Mouse (Mus musculus) E14TG2a.4 (cell line): ENCODE results near the gene F3.
"Not testable (repeated sequence)": the region's sequence is repeated elsewhere in the genome, so short reads cannot be mapped to it uniquely, and the experiment has no call there.

Experiments used
- H3K27me3 ChIP-seq: 2 replicates; pipeline ENCODE4 v1.6.1; 2014; ENCODE audit warnings: low read length, control low read depth; ENCODE audit not compliant: insufficient read depth
- H3K36me3 ChIP-seq: 2 replicates; pipeline ENCODE4 v1.6.1; 2014; ENCODE audit warnings: low read length, control low read depth; ENCODE audit not compliant: insufficient read depth
- H3K4me1 ChIP-seq: replicated peaks from 2 replicates; pipeline ENCODE4 v1.6.1; 2014; ENCODE audit warnings: low read depth, low read length, control low read depth
- H3K4me3 ChIP-seq: replicated peaks from 2 replicates; pipeline ENCODE4 v1.5.1; 2014; ENCODE audit warnings: mild to moderate bottlenecking, low read length
- H3K9me3 ChIP-seq: 2 replicates; pipeline ENCODE4 v1.6.1; 2014; ENCODE audit warnings: low read length, control low read depth
- CTCF ChIP-seq: conservative IDR thresholded peaks from 2 replicates; pipeline ENCODE4 v1.5.1; 2014; ENCODE audit warnings: low read length
- NANOG ChIP-seq: IDR thresholded peaks from 2 replicates; pipeline ENCODE4 v1.6.1; 2014; ENCODE audit warnings: borderline replicate concordance, low read length, mixed read lengths
- POU5F1 ChIP-seq: IDR thresholded peaks from 2 replicates; pipeline ENCODE4 v1.6.1; 2014; ENCODE audit warnings: low read length, borderline replicate concordance

Gene F3

GRCm38 (mm10) chr3:121738742-121739342, 15.5 kb downstream of the F3 start:
- no peaks in the 10 kb centered on the region for H3K27me3 ChIP-seq

GRCm38 (mm10) chr3:121739489-121740213, 16.3 kb downstream of the F3 start:
- H3K4me1 ChIP-seq, result peaks cover 61% of the 10 kb centered on the region

More at GRCm38 (mm10) chr3:121738742-121739342, 15.5 kb downstream of the F3 start:
- H3K36me3 ChIP-seq, result no peaks in the 10 kb centered on the region
- H3K9me3 ChIP-seq, result no peaks in the 10 kb centered on the region
- peaks cover 68% of the 10 kb centered on the region for H3K4me1 ChIP-seq
- TF ChIP-seq CTCF, result no peak
- TF ChIP-seq POU5F1, result no peak
- TF ChIP-seq NANOG, result no peak
- H3K4me3 ChIP-seq, result no peak overlapping the region

GRCm38 (mm10) chr3:121741186-121741848, 18.0 kb downstream of the F3 start:
- not testable (repeated sequence) for H3K9me3 ChIP-seq, H3K36me3 ChIP-seq, H3K27me3 ChIP-seq
- H3K4me1 ChIP-seq, result peaks cover 50% of the 10 kb centered on the region
- H3K4me3 ChIP-seq, result peak overlapping the region; percentile 66

More at GRCm38 (mm10) chr3:121739489-121740213, 16.3 kb downstream of the F3 start:
- no peaks in the 10 kb centered on the region for H3K27me3 ChIP-seq
- no peaks in the 10 kb centered on the region for H3K36me3 ChIP-seq
- TF ChIP-seq POU5F1 (no peak), NANOG (no peak), CTCF (no peak)
- H3K4me3 ChIP-seq, result no peak overlapping the region
- no peaks in the 10 kb centered on the region for H3K9me3 ChIP-seq

- H3K27me3 ChIP-seq, H3K4me1 ChIP-seq: not testable (repeated sequence)
Observed at GRCm38 (mm10) chr3:121754319-121755090, 31.2 kb downstream of the F3 start.

GRCm38 (mm10) chr3:121755152-121755551, 31.8 kb downstream of the F3 start:
- Histone ChIP-seq H3K36me3 (peaks cover 15% of the 10 kb centered on the region), H3K27me3 (no peaks in the 10 kb centered on the region), H3K9me3 (peaks cover 12% of the 10 kb centered on the region), H3K4me1 (0 out of 2 replicates have a peak, but pooled peaks cover 3% of the 10 kb centered on the region), H3K4me3 (no peak overlapping the region)
- TF ChIP-seq POU5F1 (no peak), NANOG (no peak), CTCF (no peak)

More at GRCm38 (mm10) chr3:121754319-121755090, 31.2 kb downstream of the F3 start:
- Histone ChIP-seq H3K9me3 (peaks cover 12% of the 10 kb centered on the region), H3K36me3 (peaks cover 12% of the 10 kb centered on the region)
- H3K4me3 ChIP-seq, result not testable (repeated sequence)

- Histone ChIP-seq H3K4me3 (no peak overlapping the region), H3K9me3 (peaks cover 12% of the 10 kb centered on the region)
- TF ChIP-seq NANOG (no peak), CTCF (no peak), POU5F1 (no peak)
Observed at GRCm38 (mm10) chr3:121758373-121758772, 35.0 kb downstream of the F3 start.

GRCm38 (mm10) chr3:121762056-121762852, 38.9 kb downstream of the F3 start:
- Histone ChIP-seq H3K4me1 (0 out of 2 replicates have a peak, but pooled peaks cover 3% of the 10 kb centered on the region), H3K36me3 (peaks cover 52% of the 10 kb centered on the region), H3K27me3 (no peaks in the 10 kb centered on the region), H3K4me3 (no peak overlapping the region), H3K9me3 (no peaks in the 10 kb centered on the region)
- TF ChIP-seq NANOG (no peak), CTCF (peak; percentile 39; the same call in 1 of the 2 replicates)

More at GRCm38 (mm10) chr3:121758373-121758772, 35.0 kb downstream of the F3 start:
- H3K36me3 ChIP-seq, result peaks cover 23% of the 10 kb centered on the region
- no peaks in the 10 kb centered on the region for H3K27me3 ChIP-seq
- H3K4me1 ChIP-seq, result 0 out of 2 replicates have a peak, but pooled peaks cover 3% of the 10 kb centered on the region

GRCm38 (mm10) chr3:121766048-121766447, 42.7 kb downstream of the F3 start:
- TF ChIP-seq NANOG, result no peak
- H3K36me3 ChIP-seq, result peaks cover 55% of the 10 kb centered on the region
- peaks cover 3% of the 10 kb centered on the region; the same call in 1 of the 2 replicates for H3K4me1 ChIP-seq
- no peaks in the 10 kb centered on the region for H3K9me3 ChIP-seq
- no peak overlapping the region for H3K4me3 ChIP-seq
- no peaks in the 10 kb centered on the region for H3K27me3 ChIP-seq
